Mouse (Mus musculus) frontal cortex, postnatal 36 days (tissue): ENCODE results near the gene Tnc.
"Not testable (repeated sequence)": the region's sequence is repeated elsewhere in the genome, so short reads cannot be mapped to it uniquely, and the experiment has no call there.

ENCODE experiments used
- DNase-seq, 2 experiments: peaks; one replicate each; pipeline ENCODE4 v3.0.0; 2022; ENCODE audit warnings: low spot score in 2 of 2

The Tnc gene

DNA sequence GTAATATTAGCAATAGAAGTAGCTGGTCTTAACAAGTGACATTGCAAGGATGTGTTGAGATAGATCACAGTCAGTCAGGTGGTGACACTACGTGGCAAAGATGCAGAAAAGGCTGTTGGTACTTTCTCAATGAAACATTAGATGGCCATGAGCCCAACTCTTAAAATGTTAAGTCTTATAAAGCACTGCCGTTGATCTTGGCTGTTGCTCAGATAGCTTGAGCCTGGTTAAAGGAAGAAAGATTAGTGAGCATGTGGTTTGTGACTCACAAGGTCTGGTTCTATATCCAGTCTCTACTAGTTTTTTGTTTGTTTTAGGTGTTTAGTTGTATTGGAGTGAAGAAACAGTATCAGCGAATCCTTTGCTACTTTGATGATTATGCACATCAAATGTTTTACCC, 76.9 kb downstream of the Tnc start:
- DNase-seq, result no peak

DNA sequence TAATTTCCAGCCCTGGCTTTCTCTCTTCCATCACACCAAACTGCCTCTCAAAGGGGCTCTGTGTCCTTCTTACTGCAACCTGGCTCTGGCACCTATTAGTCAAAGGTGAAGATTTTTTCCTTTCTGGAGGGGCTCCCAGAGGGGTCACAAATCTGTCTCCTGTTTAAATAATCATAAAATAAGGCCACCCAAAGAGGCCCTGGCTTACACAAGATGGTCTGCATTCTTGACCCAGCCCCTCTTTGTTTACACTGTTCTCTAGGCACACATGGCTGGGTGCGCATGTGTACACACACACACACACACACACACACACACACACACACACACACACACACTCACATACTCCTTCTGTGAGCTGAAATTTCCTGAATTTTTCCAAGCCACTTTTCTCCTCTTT, 83.4 kb downstream of the Tnc start:
- DNase-seq, result no peak

DNA sequence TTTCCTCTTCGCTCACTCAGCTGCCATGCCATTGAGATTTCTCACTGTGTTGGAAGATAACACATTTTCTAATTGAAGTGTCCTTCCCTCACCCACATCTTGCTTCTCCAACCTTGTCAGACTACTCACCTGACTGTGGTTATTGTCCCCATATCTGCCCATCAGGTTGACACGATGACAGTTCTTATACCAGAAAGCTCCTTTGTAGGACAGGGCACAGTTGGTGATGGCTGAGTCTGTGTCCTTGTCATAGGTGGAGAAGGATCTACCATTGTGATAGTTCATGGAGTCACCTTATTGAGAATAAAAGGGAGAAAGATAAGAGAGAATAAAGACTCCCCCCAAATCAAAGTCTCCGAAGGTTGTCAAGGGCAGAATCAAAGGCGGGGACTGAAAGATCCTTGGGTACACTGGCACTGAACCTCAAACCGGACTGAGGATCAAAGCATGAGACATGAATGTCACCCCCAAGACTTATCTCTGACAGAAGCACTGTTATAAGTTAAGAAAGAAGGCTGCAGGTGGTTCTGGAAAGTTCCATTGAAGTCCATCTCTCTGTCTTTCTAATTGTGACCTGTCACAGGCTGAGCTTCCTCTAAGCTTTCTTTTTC, 84.9 kb downstream of the Tnc start:
- DNase-seq, result no peak

DNA sequence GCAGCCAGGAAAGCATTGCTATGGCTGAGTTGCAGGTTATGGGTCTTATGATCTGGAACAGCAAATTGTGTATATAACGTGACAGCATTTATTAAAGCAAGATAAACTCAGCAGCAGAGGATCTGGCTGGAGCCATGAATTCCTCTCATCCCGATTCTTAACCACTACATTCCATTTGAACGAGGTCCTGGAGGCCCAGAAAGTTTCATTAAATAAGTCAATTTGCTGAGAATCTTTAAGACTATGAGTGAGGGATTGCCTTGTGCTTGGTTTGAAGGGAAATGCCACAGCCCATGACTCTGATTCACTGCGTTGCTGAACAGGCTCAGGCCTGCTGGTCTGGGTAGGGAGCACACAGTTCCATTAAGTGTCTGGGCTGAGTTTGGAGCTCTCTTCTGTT, 88.2 kb downstream of the Tnc start:
- no peak for DNase-seq

DNA sequence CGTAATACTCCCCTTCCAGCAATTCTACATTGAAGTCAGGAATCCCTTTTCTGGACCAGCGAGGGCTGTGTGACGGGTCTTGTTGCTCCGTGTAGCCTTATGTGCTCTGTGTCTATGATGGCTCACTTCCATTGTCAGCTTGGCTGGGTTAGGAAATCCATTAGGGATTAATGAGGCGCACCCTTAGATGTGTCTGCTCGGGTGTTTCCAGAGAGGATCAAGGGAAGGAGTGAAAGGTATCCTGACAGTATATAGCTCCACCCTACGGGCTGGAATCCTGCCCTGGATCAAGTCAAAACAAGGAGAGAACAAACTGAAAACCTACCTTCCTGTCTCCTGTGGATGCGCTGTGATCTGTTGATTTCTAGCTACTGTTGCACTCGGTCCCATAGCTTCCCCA, 96.8 kb downstream of the Tnc start:
- DNase-seq, result no peak

DNA sequence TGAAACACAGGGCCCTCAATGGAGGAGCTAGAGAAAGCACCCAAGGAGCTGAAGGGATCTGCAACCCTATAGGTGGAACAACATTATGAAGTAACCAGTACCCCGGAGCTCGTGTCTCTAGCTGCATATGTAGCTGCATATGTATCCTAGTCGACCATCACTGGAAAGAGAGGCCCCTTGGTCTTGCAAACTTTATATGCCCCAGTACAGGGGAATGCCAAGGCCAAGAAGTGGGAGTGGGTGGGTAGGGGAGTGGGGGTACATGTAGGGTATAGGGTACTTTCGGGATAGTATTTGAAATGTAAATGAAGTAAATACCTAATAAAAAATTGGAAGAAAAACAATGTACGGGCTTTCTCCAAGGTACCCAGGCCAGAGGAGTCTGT, 98.1 kb downstream of the Tnc start:
- not testable (repeated sequence) for DNase-seq

DNA sequence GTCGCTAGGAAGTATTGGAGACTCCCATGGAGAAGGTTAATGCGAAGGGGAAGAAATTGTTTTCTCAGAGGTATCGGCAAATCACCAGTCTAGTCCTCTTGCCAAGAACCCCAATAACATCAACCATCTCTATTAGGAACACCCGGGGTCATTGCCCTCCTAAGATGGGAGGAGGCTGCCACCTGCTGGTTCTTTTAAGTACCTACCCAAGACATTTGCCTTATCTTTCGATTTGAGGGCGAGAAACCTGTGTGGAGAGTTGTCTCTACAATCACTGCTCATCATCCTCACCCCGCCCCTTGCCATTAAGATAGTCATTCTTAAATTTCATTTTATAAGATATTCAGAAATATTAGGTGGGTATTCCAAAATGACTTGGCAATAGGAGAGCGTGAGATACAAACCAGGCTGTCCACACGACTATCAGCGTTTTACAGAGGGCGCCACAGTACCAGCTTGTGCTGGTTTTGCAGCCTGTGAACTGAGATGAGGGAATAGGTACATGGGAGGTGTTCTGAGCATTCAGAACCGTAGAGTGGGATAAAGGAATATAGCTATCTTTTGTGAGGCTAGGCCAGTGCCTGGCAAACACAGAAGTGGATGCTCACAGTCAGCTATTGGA, 98.6 kb downstream of the Tnc start:
- DNase-seq, result peak; percentile 53 to 63

DNA sequence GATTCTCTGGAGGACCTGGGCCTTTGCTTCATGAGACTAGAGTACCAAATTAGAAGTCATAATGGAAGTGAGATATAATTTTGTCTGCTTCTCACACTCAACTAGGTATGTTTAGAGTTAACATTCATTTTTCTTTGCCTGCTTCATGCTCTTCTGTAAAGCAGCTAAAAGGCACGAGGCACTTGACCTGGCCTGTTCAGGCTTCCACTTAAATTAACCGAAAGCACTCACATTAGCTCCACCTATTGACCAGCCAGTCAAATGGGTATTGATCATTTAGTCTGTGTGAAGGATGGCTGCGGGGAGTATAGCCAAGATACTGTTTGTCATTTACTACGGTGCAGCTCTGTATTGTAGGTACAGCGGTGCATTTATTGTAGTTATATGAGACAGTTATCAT, 103.0 kb downstream of the Tnc start:
- DNase-seq, result no peak

DNA sequence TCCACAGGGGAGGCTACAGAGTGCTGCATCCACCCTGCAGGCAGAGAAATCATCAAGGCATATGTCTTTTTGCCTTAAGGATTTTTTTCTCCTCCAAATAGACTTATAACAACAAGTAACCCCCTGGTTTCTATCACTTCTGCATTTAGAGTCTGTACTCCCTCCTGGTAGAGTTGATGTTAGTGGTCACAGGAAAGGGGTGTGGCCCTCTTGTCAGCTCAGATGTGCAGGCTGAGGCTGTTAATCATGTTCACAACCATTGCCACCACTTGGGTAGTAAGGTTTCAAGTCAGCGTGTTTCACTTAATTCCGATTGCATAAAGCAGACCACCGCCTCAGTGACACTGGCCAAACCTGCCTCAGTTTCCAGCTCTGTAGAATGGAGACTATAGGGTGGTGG, 103.9 kb downstream of the Tnc start:
- DNase-seq, result no peak

DNA sequence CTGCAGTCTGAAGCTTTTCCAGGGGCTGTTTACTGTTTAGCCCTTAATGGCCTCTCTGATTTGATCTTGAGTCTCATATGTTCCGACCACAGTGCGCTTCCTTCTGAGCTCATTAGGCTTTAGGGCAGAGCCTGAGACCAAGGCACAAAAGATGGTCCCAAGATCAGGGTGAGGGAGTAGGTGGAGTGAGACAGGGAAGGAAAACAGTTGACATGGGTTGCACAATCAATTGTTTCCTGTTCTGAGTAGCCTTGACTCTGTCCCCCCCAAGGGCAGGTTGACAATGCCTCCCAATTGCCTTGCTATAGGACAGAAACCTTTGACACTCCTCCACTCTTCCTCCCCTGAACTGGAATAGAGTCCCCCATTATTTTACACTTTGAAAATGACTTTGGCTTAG, 105.4 kb downstream of the Tnc start:
- DNase-seq, result no peak

DNA sequence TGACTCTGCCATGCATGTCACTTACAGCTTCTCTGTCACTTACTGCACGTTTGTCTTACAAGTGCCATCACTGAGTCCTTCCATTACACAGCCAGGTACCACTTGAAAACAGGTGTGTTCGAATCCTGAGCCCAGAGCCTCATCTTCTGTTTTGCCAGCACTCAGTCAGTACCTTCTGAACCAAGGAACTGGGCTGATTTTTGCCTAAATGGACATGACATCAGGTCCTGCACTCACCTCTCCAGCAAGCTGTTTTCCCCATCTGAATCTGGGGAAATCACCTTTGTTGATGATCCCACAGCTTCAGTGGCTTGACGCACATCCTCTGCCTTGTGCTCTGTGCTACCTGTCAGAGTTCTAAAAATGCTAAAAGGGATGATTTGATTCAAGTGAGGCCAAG, 107.4 kb downstream of the Tnc start:
- no peak for DNase-seq

DNA sequence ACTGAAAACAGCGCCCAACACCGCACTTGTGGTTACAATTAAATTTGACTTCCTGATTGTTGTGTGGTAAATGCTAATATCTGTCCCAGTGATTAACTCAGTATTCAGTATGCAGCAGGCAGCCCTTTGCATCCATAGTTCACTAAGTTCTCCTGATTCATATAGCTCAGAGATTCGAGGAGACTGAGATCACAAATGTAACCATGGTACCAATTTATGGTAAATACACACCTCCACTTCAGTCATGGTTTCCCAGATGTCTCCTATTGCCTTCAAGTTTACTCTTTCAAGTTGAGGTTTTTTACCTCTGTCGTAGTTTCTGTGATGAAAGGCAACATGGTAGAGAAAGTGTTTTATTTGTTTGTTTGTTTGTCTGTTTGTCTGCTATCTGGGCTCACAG, 110.9 kb downstream of the Tnc start:
- DNase-seq, result no peak

DNA sequence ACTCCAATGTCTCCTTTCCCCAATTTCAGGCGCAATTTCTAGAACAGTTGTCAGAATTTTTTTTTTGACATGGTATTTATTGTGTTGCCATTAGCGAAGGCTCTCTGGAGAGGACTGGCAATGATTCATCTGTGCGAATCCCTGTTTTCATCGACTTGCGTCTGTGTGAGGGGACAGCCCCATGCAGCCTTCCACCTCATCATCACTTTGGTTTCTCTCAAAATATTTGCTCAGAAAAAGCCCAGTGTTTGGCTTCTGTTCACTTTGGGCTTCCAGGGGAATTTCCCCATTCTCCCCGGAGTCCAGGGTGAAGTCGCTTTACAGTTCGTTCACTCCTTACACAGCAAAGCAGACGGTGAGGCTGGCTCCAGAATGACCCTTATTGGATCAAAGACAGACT, 111.5 kb downstream of the Tnc start:
- no peak for DNase-seq

DNA sequence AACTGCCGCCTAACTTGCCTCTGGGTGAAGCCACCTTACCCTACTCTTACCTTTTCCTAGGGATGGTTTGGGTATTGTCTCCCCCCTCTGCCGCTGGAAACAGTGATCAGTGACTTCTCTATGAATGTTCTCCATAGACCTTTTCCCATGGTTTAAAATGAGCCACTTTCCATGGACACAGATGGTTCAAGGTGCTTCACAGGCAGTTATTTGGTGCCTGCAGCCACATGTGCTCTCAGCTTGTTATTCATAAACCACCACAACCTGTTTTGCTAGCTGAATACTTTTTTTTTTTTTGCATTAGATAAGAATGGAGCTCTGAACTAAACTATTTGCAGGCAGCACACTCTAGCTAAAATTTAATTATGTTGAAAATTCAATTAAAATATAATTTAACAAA, 116.0 kb downstream of the Tnc start:
- no peak for DNase-seq

DNA sequence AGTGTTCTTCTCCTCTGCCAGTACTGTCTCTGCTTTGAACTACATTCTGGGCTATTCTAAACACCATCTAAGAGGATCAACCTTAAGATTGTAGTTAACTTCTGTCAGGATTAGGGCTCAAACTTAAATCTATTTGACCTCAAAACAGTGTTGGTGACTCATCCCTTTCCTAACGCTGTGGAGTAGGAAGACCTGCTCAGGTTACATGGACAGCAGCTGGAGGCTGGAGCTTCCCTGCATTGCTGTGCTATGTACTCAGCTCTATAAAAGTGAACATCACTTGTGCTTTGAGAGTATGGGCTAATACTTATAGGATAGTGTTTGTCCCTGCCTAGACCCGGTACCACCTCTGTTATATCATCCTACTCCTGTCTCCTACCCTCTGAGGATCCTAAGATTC, 117.3 kb downstream of the Tnc start:
- no peak for DNase-seq

DNA sequence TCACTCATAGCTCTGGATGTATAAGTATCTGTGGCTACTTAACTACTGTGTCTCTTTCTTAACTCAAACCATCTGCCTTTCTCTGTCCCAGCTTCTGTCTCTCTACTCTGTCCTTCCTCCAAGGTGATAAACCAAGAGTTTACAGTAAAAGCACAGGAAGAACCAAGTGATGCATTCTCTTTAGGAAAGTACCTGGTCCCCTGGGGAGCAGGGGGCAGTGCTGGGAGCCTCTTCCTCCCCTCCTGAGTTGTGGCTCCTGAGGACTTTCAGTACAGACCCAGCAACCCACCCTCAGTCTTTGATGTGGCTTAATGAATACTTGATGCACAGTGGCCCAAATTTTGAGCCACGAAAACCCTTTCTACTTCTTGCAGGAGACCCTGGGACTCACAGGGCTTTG, 118.6 kb downstream of the Tnc start:
- no peak for DNase-seq

DNA sequence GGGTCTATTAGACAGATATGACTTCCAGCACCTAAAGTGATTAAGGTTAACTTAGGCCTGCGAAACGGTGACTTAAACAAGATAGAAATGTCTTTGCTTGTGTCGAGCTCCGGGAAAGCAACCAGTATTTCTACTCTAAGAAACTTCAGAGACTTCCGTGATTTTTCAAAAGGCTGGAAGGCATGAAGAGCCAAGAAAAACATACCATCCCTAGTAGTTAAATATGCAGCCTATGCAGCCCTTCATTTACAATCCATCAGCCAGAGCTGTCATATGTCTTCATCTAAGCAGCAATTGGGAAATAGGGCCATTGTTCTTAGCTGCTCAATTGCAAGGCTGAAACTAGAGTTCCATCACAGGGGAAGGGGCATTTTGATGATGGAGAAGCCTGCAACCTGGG, 129.6 kb downstream of the Tnc start:
- no peak for DNase-seq

DNA sequence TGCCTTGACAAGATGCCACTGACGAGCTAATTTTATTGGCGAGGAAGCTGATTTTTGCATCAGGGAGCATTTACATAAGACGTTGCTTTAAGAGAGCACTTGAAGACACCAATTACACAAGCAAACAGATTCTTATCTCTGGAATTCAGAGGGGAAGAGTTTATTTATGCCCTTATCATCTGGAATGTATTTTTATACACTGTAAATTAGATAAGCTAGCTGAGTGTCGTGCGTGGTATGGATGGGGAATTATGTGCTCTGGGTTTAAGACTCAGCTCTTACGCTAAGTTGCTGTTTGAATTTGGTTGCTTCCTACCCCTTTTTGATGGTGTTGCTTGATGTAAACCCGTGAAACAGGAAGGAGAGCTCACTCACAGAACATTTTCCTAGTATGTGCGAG, 130.1 kb downstream of the Tnc start:
- DNase-seq, result no peak

DNA sequence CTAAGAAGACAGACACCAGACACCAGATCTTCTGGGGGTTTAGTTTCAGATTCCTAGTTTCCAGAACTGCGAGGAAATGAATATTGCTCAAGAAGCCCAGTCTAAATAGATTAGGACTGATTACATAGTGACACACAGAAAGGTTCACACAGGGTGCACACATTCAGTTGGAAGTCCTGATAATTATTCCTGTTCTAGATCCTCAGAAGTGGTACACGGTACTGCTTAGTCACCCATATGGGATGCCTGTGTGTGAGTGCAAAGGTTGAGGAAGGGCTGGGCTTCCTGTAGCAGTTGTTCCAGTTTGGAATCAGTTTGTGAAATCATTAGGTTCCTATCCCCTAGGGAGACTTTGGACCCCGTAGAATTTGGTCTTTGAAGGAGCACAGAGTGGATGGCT, 130.5 kb downstream of the Tnc start:
- no peak for DNase-seq
